Mouse (Mus musculus): Measurements from ENCODE around the gene Hes6.

- TF ChIP-seq POLR2A (IDR thresholded peaks at IDR 0.05; ENCODE audit: borderline replicate concordance, extremely low read depth, low read depth, low read length) (no peak), CTCF (IDR thresholded peaks at IDR 0.05; ENCODE audit: insufficient read depth, low read length) (no peak)
Observed at GRCm38 (mm10) chr1:91437573-91437972, 23.7 kb upstream of the Hes6 start.
